Mouse (Mus musculus): ENCODE measurements around the gene Tmem30c. TPM values are rescaled to one million over a fixed set of nuclear protein-coding genes. Genes with fewer than 3 reads are reported as not detected.

Gene Tmem30c
- total RNA-seq, 2 experiments from 2014 or later: not detected

- intact Hi-C loops (cut with DNase I): no loop called here
- DNase-seq: peak in 1 of 2 experiments; percentile 23
These were observed 8.9 kb upstream of the Tmem30c start for GRCm38 (mm10) chr16:57301512-57302115.

- no peak for DNase-seq
- intact Hi-C loops (cut with DNase I): no loop called here
These were observed 2.7 kb upstream of the Tmem30c start for GRCm38 (mm10) chr16:57295216-57295934.

GRCm38 (mm10) chr16:57292296-57292695 is 369 bp downstream of the Tmem30c start:
- peak; percentile 28 to 34 for DNase-seq
- intact Hi-C loops (cut with DNase I): no loop called here

- no peak for DNase-seq
- intact Hi-C loops (cut with DNase I): no loop called here
These were observed 969 bp downstream of the Tmem30c start for GRCm38 (mm10) chr16:57291696-57292095.

- DNase-seq: no peak
- intact Hi-C loops (cut with DNase I): no loop called here
These were observed 11.2 kb downstream of the Tmem30c start for GRCm38 (mm10) chr16:57281417-57281816.

- DNase-seq: peak in 1 of 2 experiments; percentile 20
- intact Hi-C loops (cut with DNase I): no loop called here
These were observed 12.1 kb downstream of the Tmem30c start for GRCm38 (mm10) chr16:57280221-57281217.

GRCm38 (mm10) chr16:57278976-57279626 is 13.6 kb downstream of the Tmem30c start:
- intact Hi-C loops (cut with DNase I): no loop called here
- no peak for DNase-seq

- no peak for DNase-seq
- intact Hi-C loops (cut with DNase I): no loop called here
These were observed 22.9 kb downstream of the Tmem30c start for GRCm38 (mm10) chr16:57269751-57270150.

- peak; percentile 23 to 25 for DNase-seq
- intact Hi-C loops (cut with DNase I): no loop called here
These were observed 24.4 kb downstream of the Tmem30c start for GRCm38 (mm10) chr16:57268058-57268841.

- intact Hi-C loops (cut with DNase I): no loop called here
- DNase-seq: peak; percentile 79 to 82
These were observed 25.6 kb downstream of the Tmem30c start for GRCm38 (mm10) chr16:57267068-57267467.

GRCm38 (mm10) chr16:57260152-57260551 is 32.5 kb downstream of the Tmem30c start:
- intact Hi-C loops (cut with DNase I): no loop called here
- DNase-seq: no peak

- intact Hi-C loops (cut with DNase I): no loop called here
- DNase-seq: no peak
These were observed 33.1 kb downstream of the Tmem30c start for GRCm38 (mm10) chr16:57259356-57260083.

- DNase-seq: no peak
- intact Hi-C loops (cut with DNase I): no loop called here
These were observed 40.9 kb downstream of the Tmem30c start for GRCm38 (mm10) chr16:57251589-57252421.

GRCm38 (mm10) chr16:57250991-57251390 is 41.7 kb downstream of the Tmem30c start:
- no peak for DNase-seq

GRCm38 (mm10) chr16:57247464-57247863 is 45.2 kb downstream of the Tmem30c start:
- intact Hi-C loops (cut with DNase I): no loop called here
- DNase-seq: no peak

More at GRCm38 (mm10) chr16:57250991-57251390, 41.7 kb downstream of the Tmem30c start:
- intact Hi-C loops (cut with DNase I): no loop called here

GRCm38 (mm10) chr16:57246596-57246995 is 46.1 kb downstream of the Tmem30c start:
- intact Hi-C loops (cut with DNase I): no loop called here
- no peak for DNase-seq

GRCm38 (mm10) chr16:57243858-57244248 is 48.8 kb downstream of the Tmem30c start:
- intact Hi-C loops (cut with DNase I): loop anchor here (1.0 to 5.0 kb wide), 3 partner anchors 154 to 353 kb away; no protein-coding TSS in a partner anchor
- DNase-seq: peak; percentile 89 to 94
